Mouse (Mus musculus) small intestine, adult 2 months (tissue): ENCODE measurements around the gene Trem2. TPM values are rescaled to one million over a fixed set of nuclear protein-coding genes. Genes with fewer than 3 reads are reported as not detected.
"Not testable (repeated sequence)": the region's sequence is repeated elsewhere in the genome, so short reads cannot be mapped to it uniquely, and the experiment has no call there.

Experiments used
- H3K27ac ChIP-seq: fragments of 200-500 bp; 2 replicates; pipeline ENCODE4 v1.5.1; 2012; ENCODE audit warnings: low read depth, low read length, control low read depth, inconsistent platforms; ENCODE audit not compliant: insufficient read depth
- H3K27me3 ChIP-seq: fragments of 200-500 bp; 2 replicates; pipeline ENCODE4 v1.6.1; 2012; ENCODE audit warnings: mild to moderate bottlenecking, moderate library complexity, low read length, inconsistent platforms; ENCODE audit not compliant: control insufficient read depth, insufficient read depth
- H3K36me3 ChIP-seq: fragments of 200-500 bp; 2 replicates; pipeline ENCODE4 v1.6.1; 2012; ENCODE audit warnings: mild to moderate bottlenecking, low read length, control low read depth, inconsistent platforms; ENCODE audit not compliant: control insufficient read depth, insufficient read depth
- H3K4me1 ChIP-seq: fragments of 200-500 bp; 2 replicates; pipeline ENCODE4 v1.6.1; 2012; ENCODE audit warnings: low read length, inconsistent platforms, mixed read lengths; ENCODE audit not compliant: control insufficient read depth, insufficient read depth, insufficient read length
- H3K4me3 ChIP-seq: fragments of 200-500 bp; 2 replicates; pipeline ENCODE4 v1.5.1; 2012; ENCODE audit warnings: low read depth, mild to moderate bottlenecking, control low read depth, inconsistent platforms, low read length, moderate library complexity
- CTCF ChIP-seq: fragments of 200-500 bp; IDR thresholded peaks from 2 replicates; pipeline ENCODE4 v1.5.1; 2012; ENCODE audit warnings: low read depth, mild to moderate bottlenecking, control low read depth, inconsistent platforms, low read length, moderate library complexity, mixed read lengths; ENCODE audit not compliant: insufficient replicate concordance, insufficient read length; ENCODE audit errors: extremely low read depth
- POLR2A ChIP-seq: fragments of 200-500 bp; IDR thresholded peaks from 2 replicates; pipeline ENCODE4 v1.6.1; 2012; ENCODE audit warnings: low read depth, mild to moderate bottlenecking, control low read depth, inconsistent platforms, low read length, moderate library complexity
- WGBS: fragments of 180-500 bp; shearing (Covaris S2); methylation state at CpG from one replicate; pipeline ENCODE4 v1.1.7; 2018; 5-methylcytosine and 5-hydroxymethylcytosine counted together
- polyA plus RNA-seq: library from polyadenylated mRNA; depleted of rRNA; stranded (reverse); fragments of >200 nt; gene quantifications from 2 replicates; pipeline ENCODE4 v1.2.3, GENCODE M21; 2012; rRNA removed

The Trem2 gene
- 1.3 TPM in 1 of 2 replicates, not detected in the other for polyA plus RNA-seq

DNA sequence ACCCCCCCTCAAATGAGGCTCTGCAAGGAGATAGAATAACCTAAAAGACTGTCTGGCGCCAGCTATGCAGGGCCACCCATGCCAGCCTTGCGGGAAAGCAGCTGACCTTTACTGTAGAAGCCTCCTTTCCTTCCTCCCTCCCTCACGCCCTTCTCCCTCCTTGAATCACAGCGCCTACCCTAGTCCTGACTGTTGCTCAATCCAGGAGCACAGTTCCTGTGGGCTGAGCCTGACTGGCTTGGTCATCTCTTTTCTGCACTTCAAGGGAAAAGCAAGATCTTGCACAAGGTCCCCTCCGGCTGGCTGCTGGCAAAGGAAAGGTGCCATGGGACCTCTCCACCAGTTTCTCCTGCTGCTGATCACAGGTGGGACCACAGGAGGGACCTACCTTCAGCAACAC lies at the start of gene Trem2:
Trem2 (plus strand) TSS at position 171 of the 400 bp plus-strand sequence.
- Histone ChIP-seq H3K27me3 (no peaks in the 10 kb centered on the region), H3K27ac (no peak within 1 kb of the TSS), H3K36me3 (no peaks in the 10 kb centered on the region), H3K4me3 (no peak within 1 kb of the TSS), H3K4me1 (peaks cover 3% of the 10 kb centered on the region; the same call in 1 of the 2 replicates)
- 66% methylated on average over 5 of the region's 5 CpGs for WGBS
- TF ChIP-seq CTCF (no peak), POLR2A (no peak)

DNA sequence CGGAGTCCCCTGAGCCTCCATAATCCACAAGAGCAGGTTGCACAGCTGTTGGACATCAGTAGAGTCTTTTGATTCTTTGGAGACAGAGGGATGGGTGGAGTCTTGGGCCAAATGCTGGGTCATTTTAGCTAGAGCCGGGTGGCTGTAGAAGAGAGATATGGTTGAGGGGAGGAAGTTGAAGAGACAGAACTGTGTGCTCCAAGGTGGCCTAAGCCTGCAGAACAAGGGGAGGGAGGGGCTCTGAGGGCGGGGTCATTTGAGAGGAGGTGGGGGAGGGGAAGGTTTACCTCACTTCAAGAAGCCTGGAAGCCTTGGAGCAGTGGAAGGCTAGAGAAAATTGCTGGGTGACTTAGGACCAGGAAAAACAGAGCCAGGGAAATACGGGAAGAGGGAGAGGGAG lies 47.0 kb upstream of the Trem2 start, which contains the start of gene Treml2:
Treml2 (plus strand) TSS at position 296 of the 400 bp plus-strand sequence.
- TF ChIP-seq POLR2A: no peak
- no peak for TF ChIP-seq CTCF
- no peaks in the 10 kb centered on the region for H3K36me3 ChIP-seq
- no peaks in the 10 kb centered on the region for H3K27me3 ChIP-seq
- H3K27ac ChIP-seq: peak within 1 kb of the TSS; percentile 17; the same call in 1 of the 2 replicates
- peaks cover 6% of the 10 kb centered on the region for H3K4me1 ChIP-seq
- peak within 1 kb of the TSS; percentile 52 for H3K4me3 ChIP-seq
- WGBS: 56% methylated on average over 2 of the region's 4 CpGs

DNA sequence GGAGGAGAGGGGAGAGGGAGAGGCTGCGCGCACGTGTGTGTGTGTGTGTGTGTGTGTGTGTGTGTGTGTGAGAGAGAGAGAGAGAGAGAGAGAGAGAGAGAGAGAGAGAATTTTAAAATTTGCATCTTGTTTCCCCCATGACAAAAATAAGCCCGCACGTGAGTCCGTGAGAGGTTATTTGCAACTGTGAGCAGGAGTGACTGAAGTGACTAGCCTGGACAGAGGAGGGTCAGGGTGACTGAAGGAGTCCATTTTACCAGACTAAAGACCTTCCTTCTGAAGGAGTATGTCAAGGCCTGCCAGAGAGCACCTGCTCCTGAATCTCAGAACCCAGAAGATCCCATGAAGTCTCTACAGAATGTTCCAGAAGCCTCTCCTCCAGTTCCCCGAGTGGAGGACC lies 46.4 kb upstream of the Trem2 start:
- no peaks in the 10 kb centered on the region for H3K36me3 ChIP-seq
- H3K4me3 ChIP-seq: 0 out of 2 replicates have a peak overlapping the region, but pooled peaks have one; percentile 52
- H3K4me1 ChIP-seq: peaks cover 6% of the 10 kb centered on the region
- H3K27ac ChIP-seq: peak overlapping the region; percentile 17; the same call in 1 of the 2 replicates
- no peak for TF ChIP-seq POLR2A
- no peak for TF ChIP-seq CTCF
- H3K27me3 ChIP-seq: no peaks in the 10 kb centered on the region
- WGBS: 60% methylated on average over 7 of the region's 7 CpGs

DNA sequence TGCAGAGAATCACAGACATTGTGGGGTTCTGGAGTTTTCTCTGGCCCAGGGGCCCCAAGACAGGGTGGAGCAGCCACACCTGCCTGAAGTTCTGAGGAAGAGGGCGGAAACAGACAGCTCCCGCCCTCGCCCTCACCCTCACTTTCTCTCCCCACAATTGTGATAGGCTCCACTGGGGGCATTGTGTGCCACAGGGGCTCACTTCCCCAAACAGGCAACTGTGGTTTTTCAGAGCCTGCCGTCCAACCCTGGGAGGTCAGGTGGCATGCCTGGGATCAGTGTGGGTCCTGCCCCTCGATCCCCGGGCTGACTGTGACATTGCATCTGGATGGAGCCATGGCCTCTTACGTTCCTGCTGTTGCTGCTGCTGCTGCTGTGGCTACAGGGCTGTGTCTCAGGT lies 46.0 kb upstream of the Trem2 start:
- WGBS: 33% methylated on average over 7 of the region's 7 CpGs
- Histone ChIP-seq H3K27ac (peak overlapping the region; percentile 17; the same call in 1 of the 2 replicates), H3K4me3 (peak overlapping the region; percentile 52), H3K4me1 (peaks cover 6% of the 10 kb centered on the region), H3K27me3 (no peaks in the 10 kb centered on the region), H3K36me3 (no peaks in the 10 kb centered on the region)
- TF ChIP-seq CTCF (no peak), POLR2A (no peak)

DNA sequence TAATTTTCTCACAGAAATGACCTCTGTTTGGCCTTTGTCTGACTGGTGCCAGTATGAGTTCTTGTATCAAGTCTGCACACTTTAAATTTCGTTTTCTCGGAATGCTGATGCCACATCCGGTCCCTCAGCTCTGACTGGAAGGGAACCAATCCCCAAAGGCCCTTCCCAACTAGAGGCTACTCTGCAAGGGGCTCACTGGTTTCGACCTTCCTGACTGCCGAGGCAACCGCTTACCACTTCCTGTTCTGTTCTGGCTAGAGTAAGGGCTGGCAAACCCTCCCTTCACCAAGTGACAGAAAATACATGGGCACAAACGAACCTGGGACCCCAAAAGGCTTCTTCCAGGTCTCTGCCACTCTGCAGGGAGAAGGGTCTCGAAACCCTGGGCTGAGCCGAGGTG lies 45.3 kb upstream of the Trem2 start:
- no peak overlapping the region for H3K4me3 ChIP-seq
- no peak overlapping the region for H3K27ac ChIP-seq
- TF ChIP-seq POLR2A (no peak), CTCF (no peak)

DNA sequence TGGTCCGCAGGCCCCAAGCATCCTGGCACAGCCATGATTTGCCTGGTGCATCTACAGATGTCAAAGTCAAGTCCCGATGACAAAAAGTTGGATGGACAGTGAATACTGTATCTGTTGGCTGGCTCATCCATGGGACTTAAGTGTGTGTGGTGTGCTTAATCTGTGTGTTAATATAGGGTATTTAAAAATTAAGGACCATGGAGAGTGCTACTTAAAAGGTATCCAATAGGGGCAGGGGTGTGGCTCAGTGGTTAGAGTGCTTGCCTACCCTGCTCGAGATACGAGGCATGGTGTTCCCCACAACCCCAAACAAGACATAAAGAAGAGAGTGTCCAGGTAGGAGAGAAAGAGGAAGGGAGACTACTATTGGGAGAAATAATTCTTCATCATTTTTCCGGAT lies 44.4 kb upstream of the Trem2 start:
- 85% methylated on average over 5 of the region's 5 CpGs for WGBS
- Histone ChIP-seq H3K27me3 (no peaks in the 10 kb centered on the region), H3K36me3 (no peaks in the 10 kb centered on the region), H3K4me1 (peaks cover 6% of the 10 kb centered on the region), H3K27ac (no peak overlapping the region), H3K4me3 (no peak overlapping the region)
- no peak for TF ChIP-seq POLR2A
- no peak for TF ChIP-seq CTCF

More for the DNA sequence above, 45.3 kb upstream of the Trem2 start:
- no peaks in the 10 kb centered on the region for H3K27me3 ChIP-seq
- H3K36me3 ChIP-seq: no peaks in the 10 kb centered on the region
- 75% methylated on average over 9 of the region's 9 CpGs for WGBS
- peaks cover 6% of the 10 kb centered on the region for H3K4me1 ChIP-seq

DNA sequence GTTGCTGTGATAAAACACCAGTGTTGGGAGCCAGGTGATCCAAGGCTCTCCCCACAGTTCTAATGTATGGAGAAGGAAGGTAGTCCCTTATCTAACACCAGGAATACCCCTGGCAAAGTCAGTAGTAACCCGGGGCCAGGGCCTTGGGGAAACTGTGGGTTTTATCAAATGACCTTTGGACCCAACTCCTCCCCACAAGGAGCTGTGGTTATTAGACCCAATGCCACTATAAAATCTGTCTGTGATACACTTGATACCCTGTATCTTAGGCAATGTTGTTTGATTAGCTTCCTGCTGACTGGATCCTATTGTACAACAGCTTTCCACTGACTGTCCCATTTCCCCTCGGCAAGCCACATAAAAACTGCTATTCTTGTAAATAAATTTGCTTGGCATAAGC lies 34.1 kb upstream of the Trem2 start:
- peaks cover 11% of the 10 kb centered on the region; the same call in 1 of the 2 replicates for H3K4me1 ChIP-seq
- no peaks in the 10 kb centered on the region for H3K36me3 ChIP-seq
- TF ChIP-seq POLR2A (no peak), CTCF (no peak)
- no peaks in the 10 kb centered on the region for H3K27me3 ChIP-seq
- no peak overlapping the region for H3K27ac ChIP-seq
- no peak overlapping the region for H3K4me3 ChIP-seq
- 13% methylated on average over 2 of the region's 2 CpGs for WGBS

DNA sequence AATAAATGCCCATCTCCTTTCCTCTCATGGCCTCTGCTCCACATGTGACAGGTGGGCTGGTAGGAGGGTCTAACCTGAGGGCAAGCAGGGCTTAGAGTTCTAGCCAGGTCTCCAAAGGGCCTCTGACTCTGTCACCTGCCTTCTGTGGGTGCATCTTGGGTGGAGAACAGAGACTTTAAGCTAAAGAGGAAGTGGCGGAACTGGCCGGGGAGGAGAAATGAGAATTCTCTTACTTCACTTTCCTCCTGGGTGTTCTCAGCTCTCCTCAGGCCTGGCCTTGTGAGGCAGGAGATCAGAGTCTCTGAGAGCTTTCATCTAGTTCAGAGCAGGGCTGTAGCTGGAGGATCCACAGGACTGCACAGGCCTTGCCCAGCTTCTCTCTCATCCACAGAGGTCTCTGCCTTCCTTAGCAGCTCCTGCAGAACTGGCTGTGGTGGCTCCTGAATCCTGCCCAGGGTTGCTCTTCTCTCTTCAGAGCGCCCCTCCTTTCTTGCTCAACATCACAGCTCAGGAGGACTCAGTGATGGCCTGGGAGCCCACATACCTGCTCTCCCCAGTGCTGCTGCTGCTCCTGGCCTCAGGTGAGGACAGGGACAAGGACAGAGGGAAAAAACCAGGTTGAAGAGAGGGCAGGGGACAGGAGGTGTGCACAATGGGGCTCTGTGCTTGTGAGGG lies 30.2 kb upstream of the Trem2 start, which contains the start of gene B430306N03Rik:
B430306N03Rik (plus strand) TSS at position 237 of the 675 bp plus-strand sequence.
- not testable (repeated sequence) for H3K27me3 ChIP-seq, H3K27ac ChIP-seq, H3K4me1 ChIP-seq, H3K36me3 ChIP-seq
- WGBS: 80% methylated on average over 3 of the region's 3 CpGs
- H3K4me3 ChIP-seq: peak within 1 kb of the TSS; percentile 10; the same call in 1 of the 2 replicates
